Mouse (Mus musculus): ENCODE data around the gene Mlxip. TPM values are rescaled to one million over a fixed set of nuclear protein-coding genes. Genes with fewer than 3 reads are reported as not detected.

Gene Mlxip
- polyA plus RNA-seq, 1 experiment from 2014 or later = 18.5 TPM

GRCm38 (mm10) chr5:123439941-123440340 is 45.3 kb downstream of the Mlxip start:
- H3K9ac ChIP-seq = no peak overlapping the region
- no peaks in the 10 kb centered on the region for H3K9me3 ChIP-seq (replicated peaks)
- no peaks in the 10 kb centered on the region for H3K27me3 ChIP-seq
- 88% methylated on average over 4 of the region's 4 CpGs for WGBS
- no peak overlapping the region for H3K4me2 ChIP-seq
- ATAC-seq (replicated peaks; ENCODE audit: low FRiP score) = no peak
- no peak overlapping the region for H3K27ac ChIP-seq
- peaks cover 14% of the 10 kb centered on the region for H3K4me1 ChIP-seq
- peaks cover 45% of the 10 kb centered on the region for H3K36me3 ChIP-seq
- no peak overlapping the region for H3K4me3 ChIP-seq (replicated peaks)

- Histone ChIP-seq H3K9ac (no peak overlapping the region), H3K4me2 (no peak overlapping the region), H3K27me3 (no peaks in the 10 kb centered on the region), H3K4me3 (replicated peaks) (no peak overlapping the region), H3K4me1 (peaks cover 13% of the 10 kb centered on the region), H3K9me3 (replicated peaks) (no peaks in the 10 kb centered on the region), H3K36me3 (peaks cover 52% of the 10 kb centered on the region), H3K27ac (no peak overlapping the region)
- 68% methylated on average over 4 of the region's 4 CpGs for WGBS
- ATAC-seq (replicated peaks; ENCODE audit: low FRiP score) = no peak
Observed at GRCm38 (mm10) chr5:123440664-123441063, 46.1 kb downstream of the Mlxip start.

GRCm38 (mm10) chr5:123442283-123442682 is 47.7 kb downstream of the Mlxip start:
- Histone ChIP-seq H3K36me3 (peaks cover 67% of the 10 kb centered on the region), H3K27me3 (no peaks in the 10 kb centered on the region), H3K9ac (no peak overlapping the region), H3K27ac (no peak overlapping the region), H3K4me2 (no peak overlapping the region), H3K4me1 (no peaks in the 10 kb centered on the region), H3K4me3 (replicated peaks) (no peak overlapping the region), H3K9me3 (replicated peaks) (no peaks in the 10 kb centered on the region)
- ATAC-seq (replicated peaks; ENCODE audit: low FRiP score) = no peak
- WGBS = 95% methylated on average over 3 of the region's 3 CpGs

GRCm38 (mm10) chr5:123444069-123444468 is 49.5 kb downstream of the Mlxip start:
- Histone ChIP-seq H3K4me2 (no peak overlapping the region), H3K4me3 (replicated peaks) (no peak overlapping the region), H3K9ac (no peak overlapping the region), H3K9me3 (replicated peaks) (no peaks in the 10 kb centered on the region), H3K27me3 (no peaks in the 10 kb centered on the region), H3K36me3 (peaks cover 84% of the 10 kb centered on the region), H3K27ac (no peak overlapping the region), H3K4me1 (no peaks in the 10 kb centered on the region)
- WGBS = 48% methylated on average over 4 of the region's 4 CpGs
- no peak for ATAC-seq (replicated peaks; ENCODE audit: low FRiP score)

- Histone ChIP-seq H3K36me3 (peaks cover 91% of the 10 kb centered on the region), H3K9ac (no peak overlapping the region), H3K4me1 (no peaks in the 10 kb centered on the region), H3K4me3 (replicated peaks) (no peak overlapping the region), H3K27me3 (no peaks in the 10 kb centered on the region), H3K27ac (no peak overlapping the region), H3K9me3 (replicated peaks) (no peaks in the 10 kb centered on the region), H3K4me2 (no peak overlapping the region)
- WGBS = 91% methylated on average over 5 of the region's 5 CpGs
- no peak for ATAC-seq (replicated peaks; ENCODE audit: low FRiP score)
Observed at GRCm38 (mm10) chr5:123444849-123445334, 50.3 kb downstream of the Mlxip start.

GRCm38 (mm10) chr5:123451886-123452285 is 57.3 kb downstream of the Mlxip start:
- H3K27ac ChIP-seq = no peak overlapping the region

GRCm38 (mm10) chr5:123461420-123461819 is 66.8 kb downstream of the Mlxip start:
- Histone ChIP-seq H3K27ac (no peak overlapping the region), H3K4me3 (replicated peaks) (no peak overlapping the region), H3K27me3 (no peaks in the 10 kb centered on the region), H3K9ac (no peak overlapping the region), H3K36me3 (peaks cover 2% of the 10 kb centered on the region; the same call in 1 of the 2 replicates), H3K4me1 (no peaks in the 10 kb centered on the region), H3K9me3 (replicated peaks) (no peaks in the 10 kb centered on the region), H3K4me2 (no peak overlapping the region)
- WGBS = 66% methylated on average over 5 of the region's 5 CpGs
- ATAC-seq (replicated peaks; ENCODE audit: low FRiP score) = no peak

More at GRCm38 (mm10) chr5:123451886-123452285, 57.3 kb downstream of the Mlxip start:
- Histone ChIP-seq H3K4me3 (replicated peaks) (no peak overlapping the region), H3K27me3 (no peaks in the 10 kb centered on the region), H3K4me2 (no peak overlapping the region), H3K4me1 (no peaks in the 10 kb centered on the region), H3K36me3 (peaks cover 95% of the 10 kb centered on the region), H3K9me3 (replicated peaks) (no peaks in the 10 kb centered on the region), H3K9ac (no peak overlapping the region)
- 92% methylated on average over 7 of the region's 7 CpGs for WGBS
- ATAC-seq (replicated peaks; ENCODE audit: low FRiP score) = no peak

- Histone ChIP-seq H3K9ac (no peak overlapping the region), H3K27me3 (no peaks in the 10 kb centered on the region), H3K4me2 (no peak overlapping the region), H3K9me3 (replicated peaks) (no peaks in the 10 kb centered on the region), H3K4me3 (replicated peaks) (no peak overlapping the region), H3K36me3 (no peaks in the 10 kb centered on the region), H3K4me1 (no peaks in the 10 kb centered on the region), H3K27ac (no peak overlapping the region)
- WGBS = 89% methylated on average over 1 of the region's 1 CpGs
- no peak for ATAC-seq (replicated peaks; ENCODE audit: low FRiP score)
Observed at GRCm38 (mm10) chr5:123464638-123465037, 70.0 kb downstream of the Mlxip start.

- Histone ChIP-seq H3K36me3 (no peaks in the 10 kb centered on the region), H3K27me3 (no peaks in the 10 kb centered on the region), H3K4me1 (peaks cover 5% of the 10 kb centered on the region), H3K4me3 (replicated peaks) (peak overlapping the region; percentile 28), H3K9ac (no peak overlapping the region), H3K27ac (no peak overlapping the region), H3K4me2 (peak overlapping the region; percentile 53), H3K9me3 (replicated peaks) (no peaks in the 10 kb centered on the region)
- no peak for ATAC-seq (replicated peaks; ENCODE audit: low FRiP score)
- WGBS = 5% methylated on average over 10 of the region's 10 CpGs
Observed at GRCm38 (mm10) chr5:123470784-123471400, 76.3 kb downstream of the Mlxip start.

GRCm38 (mm10) chr5:123473817-123474216 is 79.2 kb downstream of the Mlxip start:
- H3K9me3 ChIP-seq (replicated peaks) = no peaks in the 10 kb centered on the region
- ATAC-seq (replicated peaks; ENCODE audit: low FRiP score) = no peak
- H3K36me3 ChIP-seq = no peaks in the 10 kb centered on the region
- no peak overlapping the region for H3K4me2 ChIP-seq
- H3K27me3 ChIP-seq = no peaks in the 10 kb centered on the region
- no peak overlapping the region for H3K9ac ChIP-seq
- whole genome bisulfite sequencing = 81% methylated on average over 5 of the region's 5 CpGs
- H3K4me1 ChIP-seq = peaks cover 5% of the 10 kb centered on the region
- H3K4me3 ChIP-seq (replicated peaks) = no peak overlapping the region
- H3K27ac ChIP-seq = no peak overlapping the region

- WGBS = 79% methylated on average over 11 of the region's 11 CpGs
- ATAC-seq (replicated peaks; ENCODE audit: low FRiP score) = no peak
Observed at GRCm38 (mm10) chr5:123487659-123488395, 93.2 kb downstream of the Mlxip start.

GRCm38 (mm10) chr5:123489112-123489785 is 94.7 kb downstream of the Mlxip start, which contains the start of the genes Lrrc43 and Il31:
Gene Lrrc43 (plus strand): TSS chr5:123489305.
Gene Il31 (minus strand): TSS chr5:123489489.
- Histone ChIP-seq H3K27me3 (peaks cover 7% of the 10 kb centered on the region; the same call in 1 of the 2 replicates), H3K4me3 (replicated peaks) (peak within 1 kb of the TSS; percentile 14; the same call in 1 of the 2 replicates), H3K9me3 (replicated peaks) (no peaks in the 10 kb centered on the region), H3K4me2 (peak within 1 kb of the TSS; percentile 55), H3K9ac (no peak within 1 kb of the TSS), H3K27ac (no peak within 1 kb of the TSS), H3K36me3 (no peaks in the 10 kb centered on the region), H3K4me1 (peaks cover 11% of the 10 kb centered on the region)
- 0 out of 2 replicates have a peak, but pooled peaks have one; percentile 40 for ATAC-seq (replicated peaks; ENCODE audit: low FRiP score)
- 7% methylated on average over 25 of the region's 25 CpGs for WGBS

More at GRCm38 (mm10) chr5:123487659-123488395, 93.2 kb downstream of the Mlxip start:
- Histone ChIP-seq H3K36me3 (no peaks in the 10 kb centered on the region), H3K4me3 (replicated peaks) (no peak overlapping the region), H3K27ac (no peak overlapping the region), H3K4me2 (no peak overlapping the region), H3K9me3 (replicated peaks) (no peaks in the 10 kb centered on the region), H3K4me1 (peaks cover 11% of the 10 kb centered on the region), H3K9ac (no peak overlapping the region), H3K27me3 (peaks cover 7% of the 10 kb centered on the region; the same call in 1 of the 2 replicates)

All from kidney, embryonic 15.5 days (tissue).